Mouse (Mus musculus) small intestine, adult 2 months (tissue): ENCODE measurements around the gene Klk1b16. TPM values are rescaled to one million over a fixed set of nuclear protein-coding genes. Genes with fewer than 3 reads are reported as not detected.
"Not testable (repeated sequence)": the region's sequence is repeated elsewhere in the genome, so short reads cannot be mapped to it uniquely, and the experiment has no call there.

Experiments used
- H3K27ac ChIP-seq: fragments of 200-500 bp; 2 replicates; pipeline ENCODE4 v1.5.1; 2012; ENCODE audit warnings: low read depth, low read length, control low read depth, inconsistent platforms; ENCODE audit not compliant: insufficient read depth
- H3K27me3 ChIP-seq: fragments of 200-500 bp; 2 replicates; pipeline ENCODE4 v1.6.1; 2012; ENCODE audit warnings: mild to moderate bottlenecking, moderate library complexity, low read length, inconsistent platforms; ENCODE audit not compliant: control insufficient read depth, insufficient read depth
- H3K36me3 ChIP-seq: fragments of 200-500 bp; 2 replicates; pipeline ENCODE4 v1.6.1; 2012; ENCODE audit warnings: mild to moderate bottlenecking, low read length, control low read depth, inconsistent platforms; ENCODE audit not compliant: control insufficient read depth, insufficient read depth
- H3K4me1 ChIP-seq: fragments of 200-500 bp; 2 replicates; pipeline ENCODE4 v1.6.1; 2012; ENCODE audit warnings: low read length, inconsistent platforms, mixed read lengths; ENCODE audit not compliant: control insufficient read depth, insufficient read depth, insufficient read length
- H3K4me3 ChIP-seq: fragments of 200-500 bp; 2 replicates; pipeline ENCODE4 v1.5.1; 2012; ENCODE audit warnings: low read depth, mild to moderate bottlenecking, control low read depth, inconsistent platforms, low read length, moderate library complexity
- CTCF ChIP-seq: fragments of 200-500 bp; IDR thresholded peaks from 2 replicates; pipeline ENCODE4 v1.5.1; 2012; ENCODE audit warnings: low read depth, mild to moderate bottlenecking, control low read depth, inconsistent platforms, low read length, moderate library complexity, mixed read lengths; ENCODE audit not compliant: insufficient replicate concordance, insufficient read length; ENCODE audit errors: extremely low read depth
- POLR2A ChIP-seq: fragments of 200-500 bp; IDR thresholded peaks from 2 replicates; pipeline ENCODE4 v1.6.1; 2012; ENCODE audit warnings: low read depth, mild to moderate bottlenecking, control low read depth, inconsistent platforms, low read length, moderate library complexity
- WGBS: fragments of 180-500 bp; shearing (Covaris S2); methylation state at CpG from one replicate; pipeline ENCODE4 v1.1.7; 2018; 5-methylcytosine and 5-hydroxymethylcytosine counted together
- polyA plus RNA-seq: library from polyadenylated mRNA; depleted of rRNA; stranded (reverse); fragments of >200 nt; gene quantifications from 2 replicates; pipeline ENCODE4 v1.2.3, GENCODE M21; 2012; rRNA removed

Klk1b16 gene
- not detected in 2 replicates for polyA plus RNA-seq

DNA sequence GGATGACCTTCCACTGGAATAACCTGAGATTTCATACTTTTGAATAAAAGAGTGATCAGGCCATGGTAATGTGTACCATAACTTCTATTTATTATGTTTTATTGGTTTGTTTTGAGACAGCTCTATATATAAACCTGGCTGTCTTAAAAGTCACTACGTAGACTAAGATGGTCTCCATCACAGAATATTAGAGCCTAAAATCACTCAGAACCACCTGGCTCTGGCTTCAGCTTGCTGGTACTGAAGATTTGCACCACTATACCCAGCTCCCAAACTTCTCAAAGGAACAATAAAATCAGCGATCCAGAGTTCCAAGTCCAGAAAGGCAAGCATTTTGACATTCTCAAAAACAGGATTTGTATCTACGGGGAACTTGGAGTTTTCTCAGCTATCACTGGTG, at the start of gene Klk1b16:
Klk1b16 (plus strand) TSS at position 301 of the 400 bp plus-strand sequence.
- Histone ChIP-seq H3K4me1 (no peaks in the 10 kb centered on the region), H3K27ac (no peak within 1 kb of the TSS), H3K36me3 (no peaks in the 10 kb centered on the region), H3K27me3 (no peaks in the 10 kb centered on the region), H3K4me3 (no peak within 1 kb of the TSS)
- WGBS, result 88% methylated on average over 3 of the region's 3 CpGs
- TF ChIP-seq CTCF (no peak), POLR2A (no peak)

DNA sequence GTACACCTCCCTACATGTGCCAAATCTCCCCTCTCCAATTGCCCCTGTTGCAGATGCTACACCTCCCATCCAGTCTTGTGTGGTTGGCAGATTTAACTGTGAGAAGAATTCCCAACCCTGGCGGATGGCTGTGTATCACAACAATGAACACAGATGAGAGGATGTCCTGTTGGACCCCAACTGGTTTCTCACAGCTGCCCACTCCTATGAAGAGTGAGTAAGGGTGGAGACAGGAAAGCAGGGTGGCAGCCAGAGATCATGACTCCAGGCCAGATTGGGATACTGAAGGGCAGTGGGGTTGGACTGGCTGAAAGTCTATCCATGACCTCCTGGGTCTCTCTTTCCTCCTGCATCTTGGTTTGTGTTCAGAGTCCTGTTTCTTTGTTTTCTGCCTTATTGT, 40.5 kb upstream of the Klk1b16 start:
- TF ChIP-seq POLR2A, result no peak
- TF ChIP-seq CTCF, result no peak
- H3K36me3 ChIP-seq, result no peaks in the 10 kb centered on the region
- H3K27me3 ChIP-seq, result no peaks in the 10 kb centered on the region
- no peak overlapping the region for H3K27ac ChIP-seq
- H3K4me3 ChIP-seq, result no peak overlapping the region
- 93% methylated on average over 1 of the region's 1 CpGs for WGBS
- no peaks in the 10 kb centered on the region for H3K4me1 ChIP-seq

DNA sequence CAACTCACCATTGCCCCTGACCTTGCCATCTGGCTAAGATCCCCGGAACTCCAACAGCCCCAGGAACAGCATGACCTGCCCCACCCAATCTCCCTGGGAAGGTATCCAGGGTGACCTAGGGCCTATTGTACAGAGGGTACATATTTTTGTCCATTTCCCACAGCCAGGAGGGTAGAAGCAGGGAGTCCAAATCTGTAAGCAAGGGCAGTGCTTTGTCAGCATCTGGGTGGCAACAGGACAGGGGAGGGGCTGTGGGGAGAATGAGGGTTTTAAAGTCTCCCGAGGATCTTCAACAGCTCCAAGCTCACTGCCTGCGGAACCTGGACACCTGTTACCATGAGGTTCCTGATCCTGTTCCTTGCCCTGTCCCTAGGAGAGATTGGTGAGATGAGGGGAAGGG, 34.5 kb upstream of the Klk1b16 start, which contains the start of gene Klk1b21:
Klk1b21 (plus strand) TSS at position 301 of the 400 bp plus-strand sequence.
- not testable (repeated sequence) for H3K27me3 ChIP-seq, H3K27ac ChIP-seq, H3K4me1 ChIP-seq, H3K4me3 ChIP-seq, H3K36me3 ChIP-seq
- 42% methylated on average over 3 of the region's 3 CpGs for WGBS

DNA sequence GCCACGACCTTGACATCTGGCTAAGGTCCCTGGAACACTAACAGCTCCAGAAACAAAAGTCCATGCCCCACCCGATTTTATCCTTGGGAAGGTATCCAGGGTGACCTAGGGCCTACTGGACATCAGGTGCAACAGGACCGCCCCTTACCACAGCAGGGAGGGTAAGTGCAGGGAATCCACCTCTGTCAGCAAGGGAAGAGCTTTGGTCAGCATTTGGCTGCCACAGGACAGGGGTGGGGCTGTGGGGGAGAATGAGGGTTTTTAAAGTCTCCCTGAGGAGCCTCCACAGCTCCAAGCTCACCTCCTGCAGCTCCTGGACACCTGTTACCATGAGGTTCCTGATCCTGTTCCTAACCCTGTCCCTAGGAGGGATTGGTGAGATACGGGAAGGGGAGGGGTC, 24.2 kb upstream of the Klk1b16 start, which contains the start of gene Klk1b22:
Klk1b22 (plus strand) TSS at position 301 of the 400 bp plus-strand sequence.
- TF ChIP-seq POLR2A (no peak), CTCF (no peak)
- Histone ChIP-seq H3K4me1 (no peaks in the 10 kb centered on the region), H3K27me3 (no peaks in the 10 kb centered on the region), H3K36me3 (no peaks in the 10 kb centered on the region), H3K4me3 (no peak within 1 kb of the TSS), H3K27ac (no peak within 1 kb of the TSS)
- 44% methylated on average over 4 of the region's 4 CpGs for WGBS

DNA sequence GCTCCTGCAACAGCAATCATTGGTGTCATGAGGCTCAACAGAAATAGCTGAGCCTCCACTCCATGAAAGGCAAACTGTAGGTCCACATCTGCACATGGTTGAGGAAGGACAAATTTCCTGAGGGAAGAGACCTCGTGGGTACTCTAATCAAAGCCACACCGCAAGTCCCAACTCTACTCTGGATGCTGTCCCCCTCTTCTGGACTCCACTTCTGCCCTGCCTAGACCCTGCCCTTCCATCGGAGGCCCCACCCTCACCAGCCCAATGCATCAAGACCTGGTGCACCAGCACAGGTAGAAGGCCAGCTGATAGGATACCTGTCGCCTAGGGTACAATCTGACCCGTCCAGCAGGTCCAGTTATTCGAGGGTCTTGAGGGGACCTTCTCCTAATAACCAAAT, 13.1 kb upstream of the Klk1b16 start:
- WGBS, result 94% methylated on average over 6 of the region's 6 CpGs
- no peaks in the 10 kb centered on the region for H3K27me3 ChIP-seq
- TF ChIP-seq CTCF (no peak), POLR2A (no peak)

DNA sequence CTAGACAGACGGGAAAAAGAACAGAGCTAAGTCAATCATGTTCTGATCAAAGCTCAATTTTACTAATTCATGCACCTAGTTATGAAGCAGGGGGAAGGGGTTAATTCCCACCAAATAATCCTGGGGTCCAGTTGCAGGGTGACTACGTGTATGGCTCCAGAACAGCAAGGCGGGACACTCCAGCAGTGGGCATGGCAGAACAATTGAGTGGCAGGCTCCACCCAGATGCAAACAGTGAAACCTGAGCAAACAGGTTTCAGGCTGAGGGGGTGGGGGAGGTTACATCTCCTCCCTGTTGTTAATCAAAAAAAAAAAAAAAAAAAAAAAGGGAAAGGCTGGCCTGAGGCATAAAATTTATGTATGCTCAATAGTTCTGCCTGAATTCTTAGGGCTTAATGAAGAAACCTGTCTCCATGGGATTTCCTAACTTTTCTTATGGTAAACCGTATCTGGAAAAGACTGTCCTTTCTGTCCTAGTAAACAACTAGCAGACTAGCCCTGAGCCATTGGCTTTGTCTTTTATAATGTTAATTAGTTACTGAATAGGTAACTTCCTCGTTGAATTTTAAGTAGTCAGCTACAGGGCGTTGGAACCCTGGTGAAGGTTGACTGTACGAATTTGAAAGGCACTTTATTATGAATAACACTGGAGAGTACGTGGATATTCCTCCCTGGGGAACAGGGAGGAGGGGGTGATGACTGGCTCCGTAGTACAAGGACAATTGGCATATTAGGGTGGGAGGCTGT, 42.9 kb downstream of the Klk1b16 start:
- Histone ChIP-seq H3K27me3 (no peaks in the 10 kb centered on the region), H3K4me1 (no peaks in the 10 kb centered on the region; the same call in 1 of the 2 replicates), H3K36me3 (no peaks in the 10 kb centered on the region), H3K27ac (no peak overlapping the region), H3K4me3 (no peak overlapping the region)
- no peak for TF ChIP-seq CTCF
- TF ChIP-seq POLR2A, result no peak
- WGBS, result 23% methylated on average over 9 of the region's 9 CpGs

More for the DNA sequence above, 13.1 kb upstream of the Klk1b16 start:
- H3K4me3 ChIP-seq, result no peak overlapping the region
- no peak overlapping the region for H3K27ac ChIP-seq
- no peaks in the 10 kb centered on the region for H3K4me1 ChIP-seq
- no peaks in the 10 kb centered on the region for H3K36me3 ChIP-seq

DNA sequence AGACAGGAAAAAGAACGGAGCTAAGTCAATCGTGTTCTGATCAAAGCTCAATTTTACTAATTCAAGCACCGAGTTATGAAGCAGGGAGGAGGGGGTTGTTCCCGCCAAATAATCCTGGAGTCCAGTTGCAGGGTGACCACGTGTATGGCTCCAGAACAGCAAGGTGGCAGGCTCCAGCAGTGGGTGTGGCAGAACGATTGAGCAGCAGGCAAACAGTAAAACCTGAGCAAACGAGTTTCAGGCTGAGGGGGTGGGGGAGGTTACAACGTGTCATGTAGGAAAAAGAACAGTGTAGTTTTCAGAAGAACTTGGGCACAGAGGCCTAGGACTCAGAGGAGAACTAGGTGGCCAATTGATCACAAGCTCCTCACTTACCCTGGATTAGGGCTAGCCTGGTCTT, 49.9 kb downstream of the Klk1b16 start:
- 19% methylated on average over 8 of the region's 8 CpGs for WGBS
- H3K27me3 ChIP-seq, H3K4me1 ChIP-seq, H3K4me3 ChIP-seq, H3K36me3 ChIP-seq, H3K27ac ChIP-seq: not testable (repeated sequence)

DNA sequence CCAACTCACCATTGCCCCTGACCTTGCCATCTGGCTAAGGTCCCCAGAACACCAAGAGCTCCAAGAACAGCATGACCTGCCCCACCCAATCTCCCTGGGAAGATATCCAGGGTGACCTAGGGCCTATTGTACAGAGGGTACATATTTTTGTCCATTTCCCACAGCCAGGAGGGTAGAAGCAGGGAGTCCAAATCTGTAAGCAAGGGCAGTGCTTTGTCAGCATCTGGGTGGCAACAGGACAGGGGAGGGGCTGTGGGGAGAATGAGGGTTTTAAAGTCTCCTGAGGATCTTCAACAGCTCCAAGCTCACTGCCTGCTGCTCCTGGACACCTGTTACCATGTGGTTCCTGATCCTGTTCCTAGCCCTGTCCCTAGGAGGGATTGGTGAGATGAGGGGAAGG, 51.4 kb downstream of the Klk1b16 start, which contains the start of gene Klk1b24:
Klk1b24 (plus strand) TSS at position 301 of the 400 bp plus-strand sequence.
- H3K4me1 ChIP-seq, H3K4me3 ChIP-seq, H3K27me3 ChIP-seq, H3K36me3 ChIP-seq, H3K27ac ChIP-seq: not testable (repeated sequence)

Other genes starting within 250 kb of the Klk1b16 start
- gene Klk15, start 203.0 kb upstream of the Klk1b16 start, polyA plus RNA-seq, result not detected in 2 replicates
- gene Klk1b8, start 186.1 kb upstream of the Klk1b16 start, polyA plus RNA-seq, result 0.43 TPM in 1 of 2 replicates, not detected in the other
- gene Klk1b1, start 170.0 kb upstream of the Klk1b16 start, polyA plus RNA-seq, result not detected in 2 replicates
- not detected in 2 replicates for gene Klk1b9, start 160.7 kb upstream of the Klk1b16 start, polyA plus RNA-seq
- gene Klk1b11, start 140.9 kb upstream of the Klk1b16 start, polyA plus RNA-seq, result 8.5 TPM in 1 of 2 replicates, not detected in the other
- 0.13 TPM in 1 of 2 replicates, not detected in the other for gene Klk1b26, start 124.6 kb upstream of the Klk1b16 start, polyA plus RNA-seq
- 0.52 and 0.65 TPM in 2 replicates for gene Klk1b27, start 84.5 kb upstream of the Klk1b16 start, polyA plus RNA-seq
- gene Klk1b21, start 34.4 kb upstream of the Klk1b16 start, polyA plus RNA-seq, result not detected in 2 replicates
- gene Klk1b22, start 24.1 kb upstream of the Klk1b16 start, polyA plus RNA-seq, result not detected in 2 replicates
- gene Klk1b24, start 51.5 kb downstream of the Klk1b16 start, polyA plus RNA-seq, result 1.9 TPM in 1 of 2 replicates, not detected in the other
- 0.19 and 4.6 TPM in 2 replicates for gene Klk1b3, start 61.4 kb downstream of the Klk1b16 start, polyA plus RNA-seq
- 10.1 TPM in 1 of 2 replicates, not detected in the other for gene Klk1b4, start 70.7 kb downstream of the Klk1b16 start, polyA plus RNA-seq
- gene Klk1b5, start 79.2 kb downstream of the Klk1b16 start, polyA plus RNA-seq, result 0.28 and 19.2 TPM in 2 replicates
- gene Klk1, start 88.6 kb downstream of the Klk1b16 start, polyA plus RNA-seq, result 153 and 2,676 TPM in 2 replicates
- gene Gm36864, start 99.4 kb downstream of the Klk1b16 start, polyA plus RNA-seq, result not detected in 2 replicates
- gene 1700028J19Rik, start 109.9 kb downstream of the Klk1b16 start, polyA plus RNA-seq, result 0.77 and 1.9 TPM in 2 replicates
- 43.4 and 66.3 TPM in 2 replicates for gene 2410002F23Rik, start 110.0 kb downstream of the Klk1b16 start, polyA plus RNA-seq
- not detected in 2 replicates for gene Acp4, start 120.6 kb downstream of the Klk1b16 start, polyA plus RNA-seq
- not detected in 2 replicates for gene Gm15517, start 124.7 kb downstream of the Klk1b16 start, polyA plus RNA-seq
- 0.82 and 1.3 TPM in 2 replicates for gene Clec11a, start 170.1 kb downstream of the Klk1b16 start, polyA plus RNA-seq
- gene Shank1, start 173.5 kb downstream of the Klk1b16 start, polyA plus RNA-seq, result 0.81 and 2.1 TPM in 2 replicates
- gene Syt3, start 247.3 kb downstream of the Klk1b16 start, polyA plus RNA-seq, result 1.1 and 1.8 TPM in 2 replicates
- gene 1700008O03Rik, start 249.1 kb downstream of the Klk1b16 start, polyA plus RNA-seq, result 0.43 TPM in 1 of 2 replicates, not detected in the other